18 mouse cellular contexts compared by ENCODE assay signal in the genomic region with DNA sequence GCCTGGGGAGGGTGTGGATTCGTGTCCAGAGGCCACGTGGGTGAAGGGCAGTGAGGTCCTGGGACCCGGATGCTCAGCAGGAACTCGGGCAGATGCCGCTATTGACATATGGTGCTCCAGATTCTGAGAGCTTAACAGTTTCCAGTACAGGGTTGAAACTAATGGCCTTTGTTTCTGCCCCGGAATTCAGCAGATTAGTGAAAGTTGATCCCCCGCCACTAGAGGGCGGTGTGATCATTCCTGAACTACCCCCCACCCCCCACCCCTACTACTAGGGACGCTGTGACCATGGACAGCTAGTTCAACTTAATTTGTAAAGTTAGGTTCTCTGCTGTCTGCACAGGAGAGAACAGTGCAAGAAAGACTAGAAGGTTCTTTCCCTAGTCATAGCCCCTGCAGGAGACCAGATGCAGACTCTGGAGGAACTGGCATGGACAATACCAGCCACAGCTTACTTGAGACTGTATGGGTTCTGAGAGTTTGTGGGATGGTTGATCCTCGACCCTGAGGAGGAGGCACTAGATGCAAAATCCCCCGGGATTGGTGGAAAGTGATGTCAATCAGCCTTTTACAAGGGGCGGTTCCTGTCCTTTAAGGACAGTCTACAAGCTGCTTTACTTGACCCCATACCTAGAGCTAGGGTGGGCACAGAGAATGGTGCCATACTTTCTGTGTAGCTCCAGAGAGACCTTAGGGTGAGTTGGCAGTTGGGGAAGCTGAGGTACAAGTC.
A peak's percentile ranks its signal among the peaks of the same experiment; 100 is the strongest.
DNase-seq lines count a peak whose midpoint lies in the region; TF ChIP-seq lines count a peak whose summit lies in the region.
"Had no signal": no experiment of that assay in that cellular context is flagged by ENCODE, and none has a peak within 500 bp of the region (broad histone marks: within the 10 kb centered on the region; RNA-seq: fewer than 3 reads in every experiment).

No protein-coding gene starts in this region.

- no peaks in the 10 kb centered on the region for H3K4me1 ChIP-seq in small intestine, adult 2 months (ENCODE audit: control insufficient read depth, insufficient read depth, insufficient read length, low read length)
- H3K4me1 ChIP-seq: embryonic facial prominence, embryonic 15.5 days had no signal

- DNase-seq in gastrocnemius, adult 2 months: no peak
- DNase-seq in gastrocnemius, postnatal 14 days: no peak
- no peak for DNase-seq in left cerebral cortex, adult 2 months (ENCODE audit: extremely low spot score in 1 of 2, low spot score in 2 of 2)
- DNase-seq in left cerebral cortex, adult 18-20 months (ENCODE audit: low spot score in 2 of 2): no peak
- peak; percentile 63 for DNase-seq in retina, postnatal 1 day
- no peak for DNase-seq in retina, embryonic 14.5 days (ENCODE audit: low spot score)
- DNase-seq in urinary bladder, postnatal 10 days (ENCODE audit: low spot score): no peak
- DNase-seq: cerebellum, postnatal 14 days; kidney, adult 9 months; kidney, postnatal 4 days; lung, adult 2 months; lung, postnatal 4 days; right cerebral cortex, postnatal 14 days had no signal

- no peaks in the 10 kb centered on the region for H3K36me3 ChIP-seq in small intestine, adult 2 months (ENCODE audit: control insufficient read depth, insufficient read depth, low read length)
- H3K36me3 ChIP-seq: embryonic facial prominence, embryonic 15.5 days; heart, embryonic 15.5 days; limb, embryonic 13.5 days; neural tube, embryonic 12.5 days had no signal

- H3K4me3 ChIP-seq in gastrocnemius, adult 2 months: no peak overlapping the region
- no peak overlapping the region for H3K4me3 ChIP-seq in left cerebral cortex, adult 2 months
- H3K4me3 ChIP-seq in small intestine, adult 2 months (ENCODE audit: low read depth, low read length): no peak overlapping the region
- H3K4me3 ChIP-seq: embryonic facial prominence, embryonic 15.5 days; heart, embryonic 15.5 days; limb, embryonic 13.5 days; neural tube, embryonic 12.5 days had no signal

- intact Hi-C loops in gastrocnemius, adult 2 months (cut with DNase I): no loop called here
- intact Hi-C loops in gastrocnemius, postnatal 14 days (cut with DNase I; ENCODE audit: low total_unique reads): no loop called here
- intact Hi-C loops in left cerebral cortex, adult 2 months (cut with DNase I): no loop called here

- peak; percentile 49 for TF ChIP-seq CTCF in gastrocnemius, adult 2 months (IDR thresholded peaks at IDR 0.05)
- peak; percentile 52 for TF ChIP-seq CTCF in left cerebral cortex, adult 2 months (IDR thresholded peaks at IDR 0.05)
- peak; percentile 26; the same call in 1 of the 2 replicates for TF ChIP-seq CTCF in small intestine, adult 2 months (IDR thresholded peaks at IDR 0.05; ENCODE audit: extremely low read depth, insufficient read length, insufficient replicate concordance, low read depth, low read length)

- TF ChIP-seq POLR2A in small intestine, adult 2 months (IDR thresholded peaks at IDR 0.05; ENCODE audit: low read depth, low read length): no peak

- no peak overlapping the region for H3K27ac ChIP-seq in gastrocnemius, adult 2 months
- H3K27ac ChIP-seq in left cerebral cortex, adult 2 months: no peak overlapping the region
- no peak overlapping the region for H3K27ac ChIP-seq in small intestine, adult 2 months (ENCODE audit: insufficient read depth, low read depth, low read length)
- H3K27ac ChIP-seq: embryonic facial prominence, embryonic 15.5 days; heart, embryonic 15.5 days; limb, embryonic 13.5 days; neural tube, embryonic 12.5 days had no signal

- 73% methylated on average over 12 of the region's 12 CpGs for WGBS in small intestine, adult 2 months

- no peaks in the 10 kb centered on the region for H3K27me3 ChIP-seq in small intestine, adult 2 months (ENCODE audit: control insufficient read depth, insufficient read depth, low read length)
- H3K27me3 ChIP-seq: embryonic facial prominence, embryonic 15.5 days; heart, embryonic 15.5 days; neural tube, embryonic 12.5 days had no signal
